Mouse (Mus musculus) embryonic fibroblast, embryonic 13.5 days (primary cell): ENCODE results near the gene Slc25a39. TPM values are rescaled to one million over a fixed set of nuclear protein-coding genes. Genes with fewer than 3 reads are reported as not detected.

Experiments
- H3K27ac ChIP-seq: 2 replicates; pipeline ENCODE4 v1.5.1; 2012; ENCODE audit warnings: low read length, control low read depth, inconsistent platforms; ENCODE audit not compliant: insufficient read depth
- H3K4me1 ChIP-seq: 2 replicates; pipeline ENCODE4 v1.6.1; 2011; ENCODE audit warnings: low read length; ENCODE audit not compliant: control insufficient read depth, insufficient read depth
- H3K4me3 ChIP-seq: 2 replicates; pipeline ENCODE4 v1.5.1; 2011; ENCODE audit warnings: mild to moderate bottlenecking, control low read depth, low read length; ENCODE audit not compliant: insufficient read depth
- CTCF ChIP-seq: IDR thresholded peaks from 2 replicates; pipeline ENCODE4 v1.5.1; 2011; ENCODE audit warnings: mild to moderate bottlenecking, control low read depth, low read length, moderate library complexity, borderline replicate concordance; ENCODE audit not compliant: insufficient read depth
- POLR2A ChIP-seq: IDR thresholded peaks from 2 replicates; pipeline ENCODE4 v1.6.1; 2011; ENCODE audit warnings: low read depth, mild to moderate bottlenecking, control low read depth, low read length, moderate library complexity
- polyA plus RNA-seq: library from polyadenylated mRNA; stranded (reverse); fragments of >200 nt; gene quantifications from 2 replicates; pipeline ENCODE4 v1.2.4, GENCODE M21; 2011; ENCODE audit warnings: low read depth; ENCODE audit not compliant: missing spikeins, insufficient read length

Slc25a39 gene
- polyA plus RNA-seq, 1 experiment = 174 TPM

GRCm38 (mm10) chr11:102431018-102431645 lies 23.4 kb upstream of the Slc25a39 start:
- TF ChIP-seq POLR2A (0 out of 2 replicates have a peak, but pooled peaks have one; percentile 20), CTCF (peak; percentile 18; the same call in 1 of the 2 replicates)
- H3K27ac ChIP-seq = peak overlapping the region; percentile 23; the same call in 1 of the 2 replicates
- H3K4me3 ChIP-seq = peak overlapping the region; percentile 88
- peaks cover 9% of the 10 kb centered on the region for H3K4me1 ChIP-seq

GRCm38 (mm10) chr11:102430121-102431017 lies 22.6 kb upstream of the Slc25a39 start, which contains the start of gene Grn:
Gene Grn (plus strand): TSS chr11:102430315.
- H3K4me3 ChIP-seq = peak within 1 kb of the TSS; percentile 88
- TF ChIP-seq CTCF = no peak
- peak; percentile 76 for TF ChIP-seq POLR2A
- H3K4me1 ChIP-seq = peaks cover 7% of the 10 kb centered on the region; the same call in 1 of the 2 replicates
- peak within 1 kb of the TSS; percentile 23; the same call in 1 of the 2 replicates for H3K27ac ChIP-seq

- Histone ChIP-seq H3K4me1 (peaks cover 7% of the 10 kb centered on the region; the same call in 1 of the 2 replicates), H3K4me3 (peak overlapping the region; percentile 78), H3K27ac (no peak overlapping the region)
- TF ChIP-seq CTCF = no peak
- no peak for TF ChIP-seq POLR2A
These were observed 21.8 kb upstream of the Slc25a39 start for GRCm38 (mm10) chr11:102429551-102429950.

GRCm38 (mm10) chr11:102428981-102429540 lies 21.3 kb upstream of the Slc25a39 start:
- H3K4me1 ChIP-seq = peaks cover 7% of the 10 kb centered on the region; the same call in 1 of the 2 replicates
- H3K27ac ChIP-seq = no peak overlapping the region
- H3K4me3 ChIP-seq = peak overlapping the region; percentile 78
- TF ChIP-seq CTCF (no peak), POLR2A (no peak)

GRCm38 (mm10) chr11:102425555-102426316 lies 18.0 kb upstream of the Slc25a39 start:
- 0 out of 2 replicates have a peak, but pooled peaks cover 4% of the 10 kb centered on the region for H3K4me1 ChIP-seq
- H3K27ac ChIP-seq = no peak overlapping the region
- no peak overlapping the region for H3K4me3 ChIP-seq
- TF ChIP-seq POLR2A (no peak), CTCF (no peak)

- H3K4me1 ChIP-seq = 0 out of 2 replicates have a peak, but pooled peaks cover 4% of the 10 kb centered on the region
- TF ChIP-seq POLR2A = no peak
- H3K4me3 ChIP-seq = no peak overlapping the region
These were observed 16.9 kb upstream of the Slc25a39 start for GRCm38 (mm10) chr11:102424666-102425065.

GRCm38 (mm10) chr11:102421559-102421958 lies 13.8 kb upstream of the Slc25a39 start:
- TF ChIP-seq POLR2A (no peak), CTCF (no peak)
- Histone ChIP-seq H3K4me3 (no peak overlapping the region), H3K4me1 (no peaks in the 10 kb centered on the region), H3K27ac (no peak overlapping the region)

More at GRCm38 (mm10) chr11:102424666-102425065, 16.9 kb upstream of the Slc25a39 start:
- H3K27ac ChIP-seq = no peak overlapping the region

- Histone ChIP-seq H3K4me1 (no peaks in the 10 kb centered on the region; the same call in 1 of the 2 replicates), H3K27ac (no peak overlapping the region), H3K4me3 (no peak overlapping the region)
- no peak for TF ChIP-seq POLR2A
- no peak for TF ChIP-seq CTCF
These were observed 11.1 kb upstream of the Slc25a39 start for GRCm38 (mm10) chr11:102418887-102419286.

GRCm38 (mm10) chr11:102417160-102417559 lies 9.4 kb upstream of the Slc25a39 start:
- Histone ChIP-seq H3K27ac (no peak overlapping the region), H3K4me1 (no peaks in the 10 kb centered on the region; the same call in 1 of the 2 replicates), H3K4me3 (no peak overlapping the region)
- no peak for TF ChIP-seq POLR2A
- no peak for TF ChIP-seq CTCF
